Mouse (Mus musculus) liver, embryonic 13.5 days (tissue): ENCODE measurements at regions not wholly inside any gene's neighbourhood (a gene's known extent, or its start where the extent isn't known, plus 50 kb on each side); places are given as distances from the start of the nearest gene placed in this dataset.

Experiments used
- ATAC-seq: fragments of 200-750 bp; cut with Nextera tagmentation; 2 replicates; pipeline ENCODE4 v1.8.0; 2017; ENCODE audit warnings: low read depth, mild to moderate bottlenecking, moderate number of reproducible peaks, moderate library complexity
- DNase-seq: peaks from one replicate; pipeline ENCODE4 v3.0.0; 2022
- H3K27ac ChIP-seq: fragments of 300-500 bp; sonication (generic); 2 replicates; pipeline ENCODE4 v1.5.1; 2015; ENCODE audit warnings: moderate library complexity, mild to moderate bottlenecking, inconsistent platforms
- H3K27me3 ChIP-seq: fragments of 300-500 bp; sonication (generic); 2 replicates; pipeline ENCODE4 v1.6.1; 2015; ENCODE audit warnings: mild to moderate bottlenecking, inconsistent platforms
- H3K36me3 ChIP-seq: fragments of 300-500 bp; sonication (generic); 2 replicates; pipeline ENCODE4 v1.6.1; 2015; ENCODE audit warnings: mild to moderate bottlenecking, inconsistent platforms
- H3K4me1 ChIP-seq: fragments of 300-500 bp; sonication (generic); replicated peaks from 2 replicates; pipeline ENCODE4 v1.6.1; 2015; ENCODE audit warnings: inconsistent platforms
- H3K4me2 ChIP-seq: fragments of 300-500 bp; sonication (generic); 2 replicates; pipeline ENCODE4 v1.6.1; 2015; ENCODE audit warnings: inconsistent platforms, mild to moderate bottlenecking, moderate library complexity
- H3K4me3 ChIP-seq: fragments of 300-500 bp; sonication (generic); replicated peaks from 2 replicates; pipeline ENCODE4 v1.5.1; 2015; ENCODE audit warnings: mild to moderate bottlenecking, inconsistent platforms
- H3K9ac ChIP-seq: fragments of 300-500 bp; sonication (generic); 2 replicates; pipeline ENCODE4 v1.6.1; 2015; ENCODE audit warnings: mild to moderate bottlenecking, inconsistent platforms
- H3K9me3 ChIP-seq: fragments of 300-500 bp; sonication (generic); replicated peaks from 2 replicates; pipeline ENCODE4 v1.6.1; 2016; ENCODE audit warnings: inconsistent platforms
- WGBS: fragments of 180-500 bp; shearing (Covaris S2); methylation state at CpG from one replicate; pipeline ENCODE4 v1.1.7; 2015; ENCODE audit not compliant: insufficient replicate concordance; 5-methylcytosine and 5-hydroxymethylcytosine counted together

DNA sequence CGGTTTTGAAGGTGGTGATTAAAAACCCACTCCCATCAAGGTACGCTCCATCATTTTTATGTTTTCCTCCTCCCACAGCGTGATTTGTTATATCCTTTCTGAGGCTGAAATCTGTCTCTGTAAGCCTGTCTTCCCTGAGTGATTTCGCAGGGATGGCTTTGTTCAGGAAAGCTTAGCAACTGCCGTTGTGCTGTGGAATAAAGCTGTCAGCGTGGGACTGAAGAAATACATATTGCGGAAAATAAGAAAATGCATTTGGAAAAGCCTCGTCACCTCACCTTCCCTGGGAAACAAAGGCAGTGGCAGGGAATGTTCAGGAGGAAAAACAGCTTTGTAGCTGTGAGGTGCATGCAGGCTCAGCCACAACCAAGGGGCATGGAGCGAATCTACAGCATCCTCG, 310.0 kb upstream of the Id4 start:
- no peaks in the 10 kb centered on the region for H3K9me3 ChIP-seq
- H3K27ac ChIP-seq, result no peak overlapping the region
- H3K27me3 ChIP-seq, result no peaks in the 10 kb centered on the region
- H3K4me3 ChIP-seq, result no peak overlapping the region
- no peak overlapping the region for H3K9ac ChIP-seq
- no peaks in the 10 kb centered on the region for H3K4me1 ChIP-seq
- 65% methylated on average over 10 of the region's 10 CpGs for WGBS
- DNase-seq (no peak), ATAC-seq (no peak)
- no peak overlapping the region for H3K4me2 ChIP-seq
- H3K36me3 ChIP-seq, result no peaks in the 10 kb centered on the region

DNA sequence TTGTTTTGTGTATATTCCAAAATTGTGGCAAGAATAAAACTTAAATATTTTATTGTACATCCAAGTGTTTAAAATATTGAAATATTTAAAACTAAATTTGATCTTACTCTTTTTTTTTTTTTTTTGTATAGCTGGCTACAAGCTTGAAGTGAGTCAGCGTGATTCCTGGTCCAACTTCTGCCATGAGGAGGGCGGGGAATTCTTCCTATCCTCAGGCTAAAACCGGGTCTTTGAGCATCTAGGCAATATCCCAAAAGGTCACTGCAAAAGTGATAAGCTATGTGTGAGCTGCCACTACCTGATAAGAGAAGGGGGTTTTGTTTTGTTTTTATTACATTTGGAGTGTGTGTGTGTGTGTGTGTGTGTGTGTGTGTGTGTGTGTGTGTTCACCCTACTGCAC, 308.1 kb upstream of the Id4 start:
- Histone ChIP-seq H3K36me3 (no peaks in the 10 kb centered on the region), H3K4me2 (no peak overlapping the region), H3K4me1 (no peaks in the 10 kb centered on the region), H3K4me3 (no peak overlapping the region), H3K27ac (no peak overlapping the region), H3K9ac (no peak overlapping the region), H3K27me3 (no peaks in the 10 kb centered on the region), H3K9me3 (no peaks in the 10 kb centered on the region)
- ATAC-seq, result no peak
- WGBS, result 61% methylated on average over 3 of the region's 3 CpGs
- no peak for DNase-seq

DNA sequence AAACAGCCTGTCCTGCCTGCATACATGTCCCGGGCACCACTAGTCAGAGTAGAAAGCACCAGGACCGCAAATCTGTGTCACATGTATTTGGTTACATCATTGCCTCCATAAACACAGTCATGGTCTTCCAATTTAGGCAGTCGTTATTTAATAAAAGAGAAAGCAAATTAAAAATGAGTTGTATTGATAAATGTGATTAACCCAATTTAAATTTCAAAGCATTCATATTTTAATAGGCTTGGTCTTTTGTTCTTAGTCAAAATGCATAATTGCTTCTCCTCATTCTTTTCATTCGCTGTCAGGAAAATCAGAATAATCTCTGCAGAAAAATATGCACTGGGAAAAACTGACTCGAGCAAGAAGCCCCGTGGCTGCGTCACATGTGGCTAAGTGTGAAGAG, 307.3 kb upstream of the Id4 start:
- no peak overlapping the region for H3K4me3 ChIP-seq
- WGBS, result 59% methylated on average over 7 of the region's 7 CpGs

DNA sequence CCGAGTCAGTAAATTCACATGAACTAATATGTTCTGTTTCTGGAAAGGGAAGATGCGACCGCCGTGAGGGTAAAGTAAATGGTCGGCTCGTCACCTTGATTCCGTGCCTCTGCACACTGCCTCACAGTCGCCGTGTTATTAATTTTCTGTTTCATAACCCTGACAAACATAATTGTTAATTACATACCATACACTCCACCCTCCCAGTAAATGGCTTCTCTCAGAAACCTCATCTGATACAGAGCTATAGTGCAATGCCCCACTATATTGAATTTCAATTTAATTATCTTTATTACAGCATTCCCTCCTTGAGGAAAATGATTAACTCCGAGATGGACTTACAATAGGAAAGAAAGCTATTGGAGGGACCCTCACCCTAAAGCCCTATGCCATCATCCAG, 305.5 kb upstream of the Id4 start:
- Histone ChIP-seq H3K9ac (no peak overlapping the region), H3K4me2 (no peak overlapping the region), H3K36me3 (no peaks in the 10 kb centered on the region), H3K27me3 (no peaks in the 10 kb centered on the region), H3K27ac (no peak overlapping the region), H3K4me3 (no peak overlapping the region), H3K4me1 (no peaks in the 10 kb centered on the region), H3K9me3 (no peaks in the 10 kb centered on the region)
- WGBS, result 78% methylated on average over 10 of the region's 10 CpGs
- no peak for DNase-seq
- no peak for ATAC-seq

More for the DNA sequence above, 307.3 kb upstream of the Id4 start:
- Histone ChIP-seq H3K9ac (no peak overlapping the region), H3K4me1 (no peaks in the 10 kb centered on the region), H3K27ac (no peak overlapping the region), H3K9me3 (no peaks in the 10 kb centered on the region), H3K36me3 (no peaks in the 10 kb centered on the region), H3K4me2 (no peak overlapping the region), H3K27me3 (no peaks in the 10 kb centered on the region)
- no peak for ATAC-seq
- no peak for DNase-seq

DNA sequence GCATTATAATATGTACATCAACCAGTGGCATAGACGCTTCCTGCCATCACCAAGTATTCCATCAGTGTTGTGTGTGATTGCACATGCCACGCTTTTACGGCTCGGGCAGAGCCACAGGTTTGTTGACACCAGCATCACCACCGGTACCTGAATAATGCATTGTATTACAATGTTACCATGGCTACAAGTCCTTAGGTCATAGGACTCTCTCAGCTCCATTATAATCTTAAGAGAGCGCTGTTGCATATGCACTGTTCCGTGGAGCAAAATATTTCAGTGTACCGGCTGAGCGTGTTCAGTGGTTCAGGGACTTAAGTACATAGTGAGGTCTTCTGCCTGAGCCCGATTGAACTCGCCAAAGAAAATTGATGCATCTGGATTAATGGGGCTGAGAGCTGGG, 303.4 kb upstream of the Id4 start:
- H3K9me3 ChIP-seq, result no peaks in the 10 kb centered on the region
- no peak overlapping the region for H3K27ac ChIP-seq
- H3K36me3 ChIP-seq, result no peaks in the 10 kb centered on the region
- H3K27me3 ChIP-seq, result no peaks in the 10 kb centered on the region
- no peak overlapping the region for H3K4me2 ChIP-seq
- H3K9ac ChIP-seq, result no peak overlapping the region
- no peak for ATAC-seq
- no peak overlapping the region for H3K4me3 ChIP-seq
- DNase-seq, result no peak
- WGBS, result 78% methylated on average over 11 of the region's 11 CpGs
- H3K4me1 ChIP-seq, result no peaks in the 10 kb centered on the region

DNA sequence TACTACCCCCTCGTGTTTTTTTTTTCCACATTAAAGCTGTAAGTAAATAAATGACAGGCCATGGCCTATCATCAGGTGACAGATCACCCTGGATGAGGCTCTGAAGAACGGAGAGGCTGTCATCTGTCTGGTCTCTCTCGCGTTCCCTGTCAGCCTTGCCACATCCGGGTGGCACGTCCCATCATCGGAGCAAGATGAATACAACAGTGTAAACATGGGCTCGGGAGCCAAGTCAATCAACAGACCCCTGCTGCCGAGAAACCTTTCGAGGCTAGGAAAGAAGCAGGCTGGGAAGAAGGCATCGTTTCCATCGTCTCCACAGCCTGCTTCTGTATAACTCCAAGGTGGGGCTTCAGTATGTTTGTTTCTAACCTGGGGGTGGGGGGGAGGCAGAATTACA, 286.8 kb upstream of the Id4 start:
- Histone ChIP-seq H3K36me3 (no peaks in the 10 kb centered on the region), H3K4me3 (no peak overlapping the region), H3K9me3 (no peaks in the 10 kb centered on the region), H3K27ac (no peak overlapping the region), H3K27me3 (no peaks in the 10 kb centered on the region), H3K4me2 (no peak overlapping the region), H3K9ac (no peak overlapping the region), H3K4me1 (no peaks in the 10 kb centered on the region)
- DNase-seq (no peak), ATAC-seq (no peak)
- 50% methylated on average over 12 of the region's 12 CpGs for WGBS

DNA sequence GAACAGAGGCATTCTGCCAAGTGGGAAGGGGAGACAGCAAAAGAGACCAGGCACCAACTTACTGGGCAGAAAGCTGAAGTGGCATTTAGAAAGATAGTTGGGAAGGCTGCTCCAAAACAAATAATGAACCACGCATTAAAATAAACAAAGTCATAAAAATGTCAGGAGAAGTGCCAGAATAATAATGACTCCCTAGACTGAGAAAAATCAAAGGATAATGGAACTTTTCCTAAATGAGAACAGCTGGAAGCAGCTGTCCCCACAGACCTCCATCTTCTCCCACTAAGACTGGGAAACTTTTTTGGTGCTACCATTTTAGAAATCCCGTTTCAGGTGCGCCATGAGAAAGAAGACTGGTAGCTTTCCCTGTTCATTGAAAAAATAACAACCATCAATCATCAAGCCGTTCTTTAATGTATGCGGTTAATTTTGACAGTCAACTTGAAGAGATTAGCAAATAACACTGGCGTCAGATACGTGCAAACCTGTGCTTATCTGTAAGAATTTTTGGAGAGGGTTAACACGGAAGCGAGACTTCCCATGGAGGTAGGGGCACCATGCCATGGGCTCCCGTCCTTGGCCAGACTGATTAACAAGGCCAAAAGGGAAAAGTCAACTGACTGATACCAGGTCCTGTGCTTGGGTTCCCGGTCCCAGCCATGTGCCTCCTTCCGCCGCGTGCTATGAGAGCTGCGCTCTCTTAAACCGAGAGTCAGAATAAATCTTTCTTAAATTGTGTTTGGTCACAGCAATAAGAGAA, 286.1 kb upstream of the Id4 start:
- ATAC-seq (no peak), DNase-seq (no peak)
- no peaks in the 10 kb centered on the region for H3K9me3 ChIP-seq
- H3K27me3 ChIP-seq, result no peaks in the 10 kb centered on the region
- H3K36me3 ChIP-seq, result no peaks in the 10 kb centered on the region
- no peak overlapping the region for H3K4me3 ChIP-seq
- H3K4me2 ChIP-seq, result no peak overlapping the region
- H3K27ac ChIP-seq, result no peak overlapping the region
- 78% methylated on average over 16 of the region's 16 CpGs for WGBS
- no peak overlapping the region for H3K9ac ChIP-seq
- no peaks in the 10 kb centered on the region for H3K4me1 ChIP-seq

DNA sequence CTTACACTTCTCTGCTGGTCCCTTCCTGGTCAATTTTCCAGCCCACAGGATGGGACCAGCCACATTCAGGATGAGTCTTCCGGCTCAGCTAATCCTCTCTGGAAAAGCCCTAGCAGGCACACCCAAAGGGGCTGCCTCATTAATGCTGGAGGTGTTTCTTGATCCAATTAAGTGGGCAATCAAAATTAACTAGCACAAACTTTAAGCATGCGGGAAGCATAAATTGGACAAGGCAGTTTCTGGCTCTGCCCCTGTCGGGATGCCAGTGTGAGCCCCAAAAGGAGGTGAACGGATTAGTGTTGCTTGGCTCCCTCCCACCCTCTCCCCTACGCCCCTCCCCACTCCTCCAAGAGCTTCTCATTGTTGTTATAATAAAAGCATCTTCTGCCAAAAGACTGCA, 262.5 kb upstream of the Id4 start:
- WGBS, result 53% methylated on average over 5 of the region's 5 CpGs
- Histone ChIP-seq H3K27ac (no peak overlapping the region), H3K4me2 (no peak overlapping the region), H3K27me3 (no peaks in the 10 kb centered on the region), H3K4me3 (no peak overlapping the region), H3K9ac (no peak overlapping the region), H3K36me3 (no peaks in the 10 kb centered on the region), H3K4me1 (no peaks in the 10 kb centered on the region), H3K9me3 (no peaks in the 10 kb centered on the region; the same call in 1 of the 2 replicates)
- ATAC-seq (no peak), DNase-seq (no peak)

DNA sequence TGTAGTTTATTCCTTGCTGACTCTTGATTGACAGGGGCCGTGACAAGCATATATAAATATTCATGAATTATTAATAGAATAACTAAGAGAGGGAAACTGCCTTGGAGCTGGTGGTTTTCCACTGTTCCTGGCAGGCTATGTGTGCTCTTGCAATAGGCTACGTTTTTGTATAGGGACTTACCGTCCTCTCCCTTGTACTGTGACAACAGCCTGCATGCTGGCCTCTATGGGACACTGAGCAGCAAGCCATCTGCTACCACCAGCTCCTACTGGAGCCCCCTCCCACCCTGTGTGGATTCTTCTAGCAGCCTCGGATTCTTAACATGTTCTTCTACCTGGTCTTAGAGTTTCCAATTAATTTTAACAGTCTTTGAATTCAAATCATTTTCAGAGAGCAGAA, 261.6 kb upstream of the Id4 start:
- H3K36me3 ChIP-seq, result no peaks in the 10 kb centered on the region
- DNase-seq, result no peak
- H3K27me3 ChIP-seq, result no peaks in the 10 kb centered on the region
- H3K4me1 ChIP-seq, result no peaks in the 10 kb centered on the region
- H3K4me2 ChIP-seq, result no peak overlapping the region
- H3K4me3 ChIP-seq, result no peak overlapping the region
- no peak overlapping the region for H3K27ac ChIP-seq
- no peak for ATAC-seq
- H3K9ac ChIP-seq, result no peak overlapping the region
- no peaks in the 10 kb centered on the region; the same call in 1 of the 2 replicates for H3K9me3 ChIP-seq
- 52% methylated on average over 4 of the region's 4 CpGs for WGBS

DNA sequence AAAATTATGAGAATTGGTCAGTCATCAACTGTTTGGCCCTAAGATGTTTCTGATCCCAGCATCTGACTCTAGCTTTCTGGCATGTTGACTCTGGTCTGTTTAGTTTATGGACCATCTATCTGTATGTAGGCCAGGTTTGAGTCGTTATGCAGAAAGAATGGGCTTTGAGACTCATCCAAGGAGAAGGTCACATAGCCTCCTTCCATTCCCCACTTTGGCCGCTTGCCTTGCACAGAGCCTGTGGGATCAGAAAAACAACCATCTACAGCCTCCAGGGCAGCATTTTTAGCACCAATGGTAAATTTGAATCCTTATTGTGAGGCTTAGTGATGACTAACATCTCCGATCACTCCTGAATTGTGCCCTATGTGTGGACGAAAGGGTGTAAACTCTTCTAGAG, 257.9 kb upstream of the Id4 start:
- no peak overlapping the region for H3K9ac ChIP-seq
- H3K27ac ChIP-seq, result no peak overlapping the region
- H3K9me3 ChIP-seq, result no peaks in the 10 kb centered on the region; the same call in 1 of the 2 replicates
- no peak overlapping the region for H3K4me3 ChIP-seq
- no peaks in the 10 kb centered on the region for H3K4me1 ChIP-seq
- no peaks in the 10 kb centered on the region for H3K36me3 ChIP-seq
- ATAC-seq (no peak), DNase-seq (no peak)
- 62% methylated on average over 4 of the region's 4 CpGs for WGBS
- no peaks in the 10 kb centered on the region for H3K27me3 ChIP-seq
- H3K4me2 ChIP-seq, result no peak overlapping the region

DNA sequence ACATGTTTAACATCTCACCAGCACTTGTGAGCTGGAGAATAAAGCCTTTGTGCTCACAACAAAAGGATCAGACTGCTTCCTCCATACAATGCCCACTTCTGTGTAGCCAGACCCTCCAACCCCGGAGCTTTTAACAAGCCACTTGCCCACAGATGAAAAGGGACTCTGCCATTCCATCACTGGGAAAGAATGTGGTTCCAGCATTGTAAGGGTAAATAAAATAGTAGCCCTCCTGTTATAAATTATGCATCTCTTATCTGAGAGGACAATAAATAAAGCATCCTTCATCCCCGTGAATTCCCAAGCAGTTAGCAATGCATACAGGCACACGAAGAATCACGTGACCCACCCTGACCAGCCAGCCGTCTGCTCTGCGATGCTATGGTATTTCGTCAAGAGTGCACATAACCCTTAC, 247.7 kb upstream of the Id4 start:
- no peaks in the 10 kb centered on the region for H3K9me3 ChIP-seq
- ATAC-seq, result no peak
- no peaks in the 10 kb centered on the region for H3K36me3 ChIP-seq
- DNase-seq, result no peak
- H3K4me2 ChIP-seq, result no peak overlapping the region
- H3K27ac ChIP-seq, result no peak overlapping the region
- no peaks in the 10 kb centered on the region for H3K4me1 ChIP-seq
- no peak overlapping the region for H3K4me3 ChIP-seq
- WGBS, result 76% methylated on average over 7 of the region's 7 CpGs
- H3K27me3 ChIP-seq, result no peaks in the 10 kb centered on the region
- no peak overlapping the region for H3K9ac ChIP-seq

DNA sequence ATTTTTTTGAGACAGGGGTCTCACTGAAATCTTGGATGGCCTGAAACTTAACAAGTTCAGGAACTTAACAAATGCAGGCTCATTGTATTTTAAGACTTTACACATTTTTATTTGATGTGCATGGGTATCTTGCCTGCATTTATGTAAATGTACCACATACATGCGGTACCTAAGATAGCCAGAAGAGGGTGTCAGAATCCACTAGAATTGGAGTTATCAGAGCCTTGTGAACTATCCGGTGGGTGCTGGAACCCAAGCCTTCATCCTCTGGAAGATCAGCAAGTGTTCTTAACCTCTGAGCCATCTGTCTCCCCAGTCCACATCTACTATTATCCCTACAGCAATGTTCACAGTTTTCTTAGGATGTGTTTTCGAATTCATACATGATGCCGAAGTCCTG, 245.7 kb upstream of the Id4 start:
- Histone ChIP-seq H3K4me2 (no peak overlapping the region), H3K4me3 (no peak overlapping the region), H3K27me3 (no peaks in the 10 kb centered on the region), H3K27ac (no peak overlapping the region), H3K4me1 (no peaks in the 10 kb centered on the region), H3K9ac (no peak overlapping the region), H3K36me3 (no peaks in the 10 kb centered on the region), H3K9me3 (no peaks in the 10 kb centered on the region)
- DNase-seq (no peak), ATAC-seq (no peak)
- 66% methylated on average over 4 of the region's 4 CpGs for WGBS
